Mouse (Mus musculus): ENCODE data around the gene Scamp4.

Scamp4 gene

DNA sequence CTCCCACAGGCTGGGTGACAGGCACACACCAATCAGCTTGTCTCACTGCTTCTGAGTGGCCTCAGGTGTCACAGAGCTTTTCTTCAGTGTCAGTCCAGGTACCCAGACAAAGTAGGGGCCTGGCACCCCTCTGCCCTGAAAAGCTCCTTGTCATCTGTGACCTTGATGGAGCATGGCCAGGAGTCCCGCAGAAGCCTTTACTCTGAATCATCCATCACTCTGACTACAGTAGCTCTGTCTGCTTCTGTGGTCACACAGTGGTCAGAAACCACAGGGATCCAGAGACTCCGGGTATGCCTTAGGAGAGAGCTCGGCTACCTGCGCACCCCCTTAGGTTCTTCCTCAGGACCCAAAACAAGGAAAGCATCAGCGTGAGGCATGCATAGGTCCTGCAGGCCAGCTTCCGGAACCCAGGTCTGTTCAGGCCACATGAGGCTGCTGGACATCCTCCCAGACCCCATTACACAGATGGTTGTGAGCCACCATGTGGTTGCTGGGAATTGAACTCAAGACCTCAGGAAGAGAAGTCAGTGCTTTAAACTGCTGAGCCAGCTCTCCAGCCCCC is 50.6 kb downstream of the Scamp4 start:
- DNase-seq (ENCODE audit: low spot score) = no peak

- DNase-seq (ENCODE audit: low spot score) = no peak
These were observed 52.2 kb downstream of the Scamp4 start for GRCm38 (mm10) chr10:80654866-80655265.

GRCm38 (mm10) chr10:80655406-80656129 is 52.9 kb downstream of the Scamp4 start:
- DNase-seq (ENCODE audit: low spot score) = no peak

DNA sequence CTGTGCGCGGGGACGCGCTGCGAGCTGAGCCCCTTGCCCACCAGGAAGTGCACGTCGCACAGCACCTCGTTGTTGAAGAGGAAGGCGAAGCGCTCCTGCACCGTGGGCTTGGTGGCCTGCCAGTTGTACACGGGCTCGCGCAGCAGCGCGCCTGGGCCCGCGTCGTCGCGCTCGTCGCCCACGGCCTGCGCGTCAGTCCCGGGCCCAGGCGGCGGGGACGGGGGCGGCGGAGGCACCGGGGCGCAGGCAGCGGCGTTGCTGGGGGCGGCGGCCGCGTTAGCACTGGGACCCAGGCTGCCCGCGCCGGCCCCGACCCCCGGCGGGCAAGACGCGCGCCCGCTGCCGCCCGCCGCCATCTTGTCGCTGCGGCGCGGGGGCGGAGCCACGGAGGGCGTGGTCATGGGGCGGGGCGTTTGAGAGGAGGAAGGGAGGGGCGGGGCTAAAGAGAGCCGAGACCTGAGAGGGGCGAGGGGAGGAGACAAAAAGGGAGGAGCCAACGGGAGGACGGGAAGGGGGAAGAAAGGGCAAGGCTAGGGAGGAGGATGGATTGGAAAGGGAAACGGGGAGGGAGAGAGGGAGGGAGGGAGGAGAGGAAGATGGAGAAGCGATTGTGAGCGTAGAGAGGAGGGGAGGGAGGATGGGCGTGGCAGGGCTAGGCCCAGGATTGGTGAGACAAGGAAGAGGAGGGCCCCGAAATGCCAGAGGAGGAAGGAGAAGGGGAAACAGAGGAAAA is 53.6 kb downstream of the Scamp4 start:
- DNase-seq (ENCODE audit: low spot score) = peak; percentile 94

DNA sequence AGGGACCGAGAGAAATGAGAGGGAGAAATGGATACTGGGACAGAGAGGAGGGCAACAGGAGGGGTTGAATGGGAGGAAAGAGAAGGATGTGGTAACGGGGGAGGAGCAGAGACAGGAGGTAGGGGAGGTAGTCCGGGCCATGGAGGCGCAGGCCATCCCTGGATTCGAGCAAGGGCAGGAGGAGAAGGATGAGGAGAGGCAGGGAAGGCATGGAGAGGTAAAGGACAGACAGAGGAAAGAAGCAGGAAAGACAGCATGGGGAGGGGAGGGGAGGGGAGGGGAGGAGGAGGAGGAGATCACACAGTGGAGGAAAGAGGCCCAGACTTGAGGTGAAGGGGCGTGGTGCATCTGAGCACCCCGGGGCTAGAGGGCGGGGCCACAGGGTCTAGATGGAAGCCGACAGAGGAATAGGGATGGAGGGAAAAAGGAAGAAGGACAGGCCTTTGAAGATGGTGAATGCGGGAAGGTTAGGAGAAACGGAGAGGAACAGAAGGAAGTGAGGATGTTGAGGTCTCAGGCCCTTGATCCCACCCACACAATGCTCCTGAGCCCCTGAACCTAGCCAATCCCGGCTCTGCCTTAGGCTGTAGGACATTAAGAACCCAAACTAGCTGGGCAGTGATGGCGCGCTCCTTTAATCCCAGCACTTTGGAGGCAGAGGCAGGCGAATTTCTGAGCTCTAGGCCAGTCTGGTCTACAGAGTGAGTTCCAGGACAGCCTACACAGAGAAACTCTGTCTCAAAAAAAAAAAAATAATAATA is 54.4 kb downstream of the Scamp4 start, which contains the start of gene Btbd2:
TSS of gene Btbd2 (minus strand) at position 209 of the 761 bp plus-strand sequence.
- DNase-seq (ENCODE audit: low spot score) = no peak

DNA sequence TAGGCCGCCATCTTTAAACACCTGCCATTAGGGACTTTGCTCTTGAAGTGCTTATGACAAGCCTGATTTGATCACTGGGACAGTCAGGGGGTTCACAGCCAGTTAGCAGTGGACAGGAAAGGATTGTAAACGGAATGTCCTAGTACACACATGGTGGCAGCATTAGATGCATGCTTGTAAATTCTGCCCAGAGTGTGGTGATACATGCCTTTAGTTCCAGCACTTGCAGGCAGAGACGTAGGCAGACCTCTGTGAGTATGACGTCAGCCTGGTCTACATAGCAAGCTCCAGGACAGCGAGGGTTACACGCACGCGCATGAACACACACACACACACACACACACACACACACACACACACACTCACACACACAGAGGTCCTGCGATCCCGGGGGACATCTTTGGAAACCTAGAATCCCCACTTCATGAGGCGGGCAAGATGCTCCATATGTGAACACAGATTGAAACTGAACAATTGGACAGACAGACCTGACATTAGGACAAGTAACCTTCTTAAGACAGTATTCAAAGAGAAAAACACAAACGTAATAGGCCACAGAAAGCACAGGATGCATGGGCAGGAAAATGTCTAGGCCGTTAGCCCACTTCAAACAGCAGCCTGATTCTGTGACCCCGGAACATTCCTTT is 55.6 kb downstream of the Scamp4 start:
- no peak for DNase-seq (ENCODE audit: low spot score)

- DNase-seq (ENCODE audit: low spot score) = peak; percentile 54
These were observed 56.1 kb downstream of the Scamp4 start for GRCm38 (mm10) chr10:80658841-80659202.

DNA sequence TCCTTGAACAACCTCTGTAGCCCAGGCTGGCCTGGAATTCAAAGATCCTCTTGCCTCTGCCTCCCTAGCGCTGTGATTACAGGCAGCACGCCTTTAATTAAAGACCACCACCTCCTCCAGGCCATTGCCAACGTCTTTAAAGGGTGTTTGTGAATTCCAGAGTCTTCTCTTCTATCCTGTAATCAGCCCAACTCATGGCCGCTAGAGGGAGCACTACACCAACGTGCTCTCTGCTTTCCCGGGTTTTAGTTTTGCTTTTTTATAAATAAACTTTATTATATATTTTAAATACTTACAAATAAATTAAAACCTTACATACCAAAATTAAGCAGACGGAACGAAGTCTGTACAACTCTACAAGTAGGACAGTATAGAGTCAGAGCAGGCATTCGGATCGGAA is 56.5 kb downstream of the Scamp4 start:
- peak; percentile 72 for DNase-seq (ENCODE audit: low spot score)

GRCm38 (mm10) chr10:80661149-80661548 is 58.5 kb downstream of the Scamp4 start:
- peak; percentile 65 for DNase-seq (ENCODE audit: low spot score)

- DNase-seq (ENCODE audit: low spot score) = no peak
These were observed 61.0 kb downstream of the Scamp4 start for GRCm38 (mm10) chr10:80663485-80664196.

DNA sequence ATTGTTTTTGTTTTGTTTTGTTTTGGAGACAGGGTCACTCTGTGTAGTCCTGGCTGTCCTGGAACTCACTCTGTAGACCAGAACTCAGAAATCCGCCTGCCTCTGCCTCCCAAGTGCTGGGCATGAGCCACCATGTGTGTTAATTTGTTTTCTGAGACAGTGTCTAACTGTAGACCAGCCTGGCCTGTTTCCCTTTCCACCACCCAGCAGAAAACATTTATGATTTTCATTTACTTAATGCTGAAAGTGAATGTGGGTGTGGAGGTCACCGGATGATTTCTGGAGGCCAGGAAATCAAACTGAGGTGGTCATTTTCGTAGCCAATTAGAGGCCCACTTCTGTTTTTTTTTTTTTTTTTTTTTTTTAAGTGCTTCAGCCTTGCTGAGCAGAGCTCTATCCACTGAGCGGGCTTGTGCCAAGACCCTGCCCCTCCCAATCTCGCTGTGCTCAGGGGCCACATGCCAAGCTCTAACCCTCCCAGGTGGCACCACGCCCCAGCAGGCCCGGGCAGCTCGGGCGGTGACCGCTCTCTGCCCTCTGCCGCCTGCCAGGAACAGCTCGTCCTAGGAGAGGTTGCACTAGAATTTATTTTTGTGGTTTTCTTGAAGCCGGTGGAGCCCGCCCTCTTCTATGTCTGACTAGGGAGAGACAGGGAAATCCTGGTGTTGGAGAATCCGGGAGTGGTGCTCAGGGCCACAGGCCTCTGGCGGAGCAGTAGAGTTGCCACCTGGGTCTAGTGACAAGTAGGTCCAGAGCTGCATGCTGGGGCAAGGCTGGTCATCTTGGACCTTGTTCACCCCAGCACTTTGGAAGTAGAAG is 61.7 kb downstream of the Scamp4 start:
- peak; percentile 55 for DNase-seq (ENCODE audit: low spot score)

DNA sequence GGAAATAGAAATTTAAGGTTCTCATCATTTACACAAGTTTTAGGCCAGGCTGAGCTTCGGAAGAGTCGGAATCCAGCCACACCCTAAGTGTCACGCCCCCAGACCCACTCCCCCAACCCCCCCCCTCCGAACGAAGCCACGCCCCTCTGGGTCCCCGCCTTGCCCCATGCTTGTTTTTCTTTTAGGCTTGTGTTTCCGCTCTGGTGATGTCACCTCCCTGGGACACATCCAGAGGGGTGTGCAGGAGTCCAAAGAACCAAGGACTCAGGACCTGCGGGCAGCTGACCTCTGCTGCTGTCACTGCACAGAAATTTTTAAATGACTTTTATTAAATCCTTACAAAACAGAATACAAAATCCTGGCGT is 62.3 kb downstream of the Scamp4 start:
- DNase-seq (ENCODE audit: low spot score) = no peak
